Mouse (Mus musculus) regulatory T cell (primary cell): ENCODE results near the gene Cers2.

Experiments used
- in situ Hi-C: fragments of 300-600 bp; cut with MboI, MseI; formaldehyde crosslinking; loops from one replicate; pipeline ENCODE4 v1.15.1; 2025; ENCODE audit warnings: high pct_unique_total_duplicates

Gene Cers2

DNA sequence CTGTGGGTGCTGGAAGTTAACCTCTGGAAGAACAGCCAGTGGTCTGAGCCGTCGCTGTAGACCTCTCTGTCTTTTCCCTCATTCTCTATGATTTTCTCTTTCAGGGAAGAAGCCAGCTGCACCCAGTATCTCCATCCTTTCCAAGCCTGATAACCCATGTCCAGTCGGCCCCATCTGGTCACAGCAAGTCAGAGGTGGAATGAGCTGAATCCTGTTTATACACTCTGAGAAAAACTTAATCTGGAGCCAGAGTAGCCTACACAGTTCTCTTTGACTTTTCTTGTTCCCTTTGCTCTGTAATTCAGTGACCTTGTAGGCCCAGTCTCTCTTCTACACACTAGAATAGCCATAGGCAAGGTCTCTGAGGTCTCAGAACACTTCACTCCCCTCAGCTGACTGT, 27.1 kb upstream of the Cers2 start:
- in situ Hi-C loops, result no loop called here

DNA sequence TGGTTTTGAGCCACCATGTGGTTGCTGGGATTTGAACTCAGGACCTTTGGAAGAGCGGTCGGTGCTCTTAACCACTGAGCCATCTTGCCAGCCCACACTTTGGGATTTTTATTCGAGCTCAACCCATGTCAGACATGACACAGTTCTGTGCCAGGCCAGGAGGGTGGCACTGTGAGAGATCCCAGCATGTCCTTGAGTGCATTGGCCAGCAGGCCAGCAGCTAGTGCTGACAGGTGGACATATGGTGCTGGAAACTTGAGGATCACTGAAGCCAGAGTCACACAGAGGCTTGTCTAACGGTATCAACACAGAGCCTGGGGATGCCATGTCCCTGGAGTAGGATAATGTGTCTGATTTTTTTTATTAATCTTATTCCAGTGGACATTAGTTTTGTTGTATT, 25.2 kb upstream of the Cers2 start:
- in situ Hi-C loops, result no loop called here

DNA sequence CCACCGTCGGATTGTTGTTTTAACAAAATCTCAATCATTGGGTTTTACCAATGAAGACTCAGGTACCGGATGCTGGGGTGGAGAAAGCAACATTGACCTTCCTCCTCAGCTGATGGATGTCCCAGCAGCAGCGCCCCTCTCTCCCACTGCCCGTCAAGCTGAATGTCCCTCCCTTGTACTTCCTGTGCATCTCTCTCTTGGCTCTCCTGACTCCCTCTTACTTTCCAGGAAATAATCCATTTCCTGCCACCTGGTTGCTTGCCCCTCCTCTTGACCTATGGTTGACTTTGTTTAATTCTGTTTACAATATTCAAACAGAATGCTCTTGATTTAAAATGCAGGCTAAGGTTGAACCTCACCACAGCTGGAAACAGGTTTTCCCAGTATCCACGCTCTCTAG, 24.4 kb upstream of the Cers2 start:
- in situ Hi-C loops, result no loop called here

DNA sequence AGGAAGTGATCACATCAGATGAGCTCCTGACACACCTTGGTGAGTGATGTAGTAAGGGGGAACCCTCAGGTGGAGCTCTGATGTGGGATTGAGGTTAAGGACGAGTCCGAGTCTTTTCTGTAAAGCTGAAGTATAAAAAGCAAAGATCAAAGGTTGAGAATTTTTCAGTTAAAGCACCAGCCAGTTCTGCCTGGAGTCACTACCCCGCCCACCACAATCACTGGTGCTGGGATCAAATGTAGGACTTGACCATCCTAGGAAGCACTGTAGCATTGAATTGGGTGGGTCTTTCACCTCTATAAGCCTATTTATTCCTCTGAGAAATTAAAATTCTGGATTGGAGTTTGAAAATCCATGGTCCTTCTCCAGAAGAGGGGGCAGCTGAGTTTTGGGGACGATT, 23.6 kb upstream of the Cers2 start:
- in situ Hi-C loops, result no loop called here

DNA sequence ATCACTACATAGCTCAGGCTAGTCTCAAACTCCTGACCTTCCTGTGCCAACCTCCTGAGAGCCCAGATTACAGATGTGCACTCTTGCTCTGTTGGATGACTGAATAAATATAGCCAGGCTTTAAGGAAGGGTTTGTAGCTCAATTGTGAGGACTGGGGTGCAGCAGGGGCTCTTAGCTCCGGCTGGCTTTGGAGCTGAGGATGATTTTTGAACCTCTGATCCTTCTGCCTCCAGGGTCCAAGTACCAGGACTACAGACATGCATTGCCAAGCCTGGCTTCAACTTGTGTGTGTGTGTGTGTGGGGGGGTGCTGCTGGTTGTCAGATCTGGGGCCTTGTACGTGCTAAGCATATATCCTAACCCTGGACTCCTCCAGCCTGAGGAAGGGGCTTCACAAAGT, 21.7 kb upstream of the Cers2 start:
- in situ Hi-C loops, result no loop called here

DNA sequence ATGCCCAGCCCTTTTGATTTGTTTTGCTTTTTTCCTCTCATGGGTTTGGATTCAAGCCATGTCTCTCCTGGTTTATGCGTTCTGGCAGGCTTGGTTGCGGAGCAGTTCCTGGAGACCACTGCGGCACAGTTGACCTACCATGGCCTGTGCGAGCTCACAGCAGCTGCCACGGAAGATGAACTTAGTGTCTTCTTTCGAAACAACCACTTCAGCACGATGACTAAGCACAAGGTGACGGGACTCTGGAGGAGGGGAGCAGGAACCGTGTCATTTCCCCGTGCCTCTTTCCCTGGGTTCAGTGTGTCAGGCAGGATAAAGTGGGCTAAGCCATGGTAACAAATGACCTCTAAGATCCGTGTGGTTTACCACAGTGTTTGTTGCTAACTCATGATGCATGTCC, 21.1 kb upstream of the Cers2 start:
- in situ Hi-C loops, result no loop called here

DNA sequence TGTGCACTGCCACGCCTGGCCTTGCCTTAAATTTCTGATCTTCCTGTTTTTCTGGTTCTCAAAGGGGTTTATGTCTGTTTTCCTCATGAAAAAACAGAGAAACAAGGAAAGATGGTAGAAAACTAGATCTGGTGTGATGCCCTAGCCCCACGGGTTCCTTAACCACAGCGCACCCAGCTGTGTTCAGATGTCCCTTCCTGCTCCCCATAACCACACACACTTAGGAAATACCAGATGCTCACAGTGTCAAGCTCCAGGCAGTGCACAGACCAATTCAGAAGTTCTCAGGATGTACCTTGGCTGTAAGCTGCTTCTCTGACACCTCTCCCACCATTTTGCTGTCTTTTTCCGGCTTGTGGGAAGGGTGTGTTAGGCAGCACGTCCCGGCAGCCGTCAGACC, 20.3 kb upstream of the Cers2 start:
- in situ Hi-C loops, result no loop called here

DNA sequence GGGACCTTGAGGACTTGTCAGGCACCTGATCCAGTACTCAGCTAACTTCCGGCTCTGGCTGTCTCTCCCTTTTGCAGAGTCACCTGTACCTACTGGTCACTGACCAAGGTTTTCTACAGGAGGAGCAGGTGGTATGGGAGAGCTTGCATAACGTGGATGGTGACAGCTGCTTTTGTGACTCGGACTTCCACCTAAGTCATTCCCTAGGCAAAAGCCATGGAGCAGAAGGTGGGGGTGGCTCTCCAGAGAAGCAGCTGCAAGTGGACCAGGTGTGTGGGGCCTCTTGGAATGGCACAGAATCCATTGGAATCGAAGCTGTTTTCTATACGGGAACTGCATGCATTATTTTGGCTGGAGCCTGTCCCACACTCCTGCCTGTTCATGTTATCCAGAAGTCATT, 19.9 kb upstream of the Cers2 start:
- in situ Hi-C loops, result no loop called here

DNA sequence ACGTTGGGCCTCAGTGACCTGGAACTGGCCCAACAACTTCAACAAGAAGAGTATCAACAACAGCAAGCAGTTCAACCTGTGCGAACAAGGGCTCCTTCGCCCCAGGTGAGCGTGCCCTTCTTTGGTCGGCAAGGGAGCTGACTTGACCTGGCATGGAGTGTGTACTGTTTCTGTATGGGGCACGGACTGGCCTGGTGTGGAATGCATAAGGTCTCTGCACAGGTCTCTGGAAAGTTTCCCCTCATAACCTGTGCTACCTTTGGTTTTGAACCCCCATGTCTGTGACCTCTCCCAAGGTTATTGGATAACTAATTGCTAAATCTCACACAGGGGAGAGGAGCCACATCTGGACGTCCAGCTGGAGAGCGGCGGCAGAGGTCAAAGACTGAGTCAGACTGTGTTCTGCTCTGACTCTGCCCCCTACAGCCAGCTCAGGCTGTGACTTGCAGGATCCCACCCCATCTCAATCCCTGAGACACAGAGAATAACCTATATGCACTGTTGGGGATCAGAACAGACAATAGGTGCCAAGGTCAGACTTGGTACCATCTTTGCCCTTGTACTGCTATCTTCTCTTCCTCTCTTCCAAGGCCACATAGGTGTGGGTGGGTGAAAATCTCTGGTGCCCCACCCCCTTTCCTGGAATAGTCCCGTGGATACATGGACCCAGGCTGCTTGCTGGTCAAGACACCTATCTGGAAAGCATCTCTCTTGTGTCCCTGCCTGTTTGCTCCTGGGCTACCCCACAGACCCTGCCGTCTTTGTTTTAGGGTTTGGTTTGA, 19.1 kb upstream of the Cers2 start:
- in situ Hi-C loops, result no loop called here

DNA sequence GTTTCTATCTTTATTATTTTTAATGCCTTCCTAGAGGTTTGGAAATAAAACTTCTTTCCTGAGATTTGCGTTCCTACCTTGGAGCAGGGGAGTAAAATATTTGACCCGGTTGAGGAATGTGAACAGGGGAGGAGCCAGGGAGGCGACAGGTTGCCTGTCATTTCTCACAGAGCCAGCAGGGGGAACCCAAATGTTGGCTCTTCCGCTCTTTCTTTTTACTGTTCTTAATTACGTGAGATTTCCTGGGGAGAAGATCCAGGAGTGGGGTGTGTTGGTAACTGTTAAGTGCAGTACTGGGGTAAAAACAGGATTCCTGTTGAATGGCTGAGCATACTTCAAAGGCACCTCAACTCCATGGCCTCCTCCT, 18.5 kb upstream of the Cers2 start:
- in situ Hi-C loops, result no loop called here

DNA sequence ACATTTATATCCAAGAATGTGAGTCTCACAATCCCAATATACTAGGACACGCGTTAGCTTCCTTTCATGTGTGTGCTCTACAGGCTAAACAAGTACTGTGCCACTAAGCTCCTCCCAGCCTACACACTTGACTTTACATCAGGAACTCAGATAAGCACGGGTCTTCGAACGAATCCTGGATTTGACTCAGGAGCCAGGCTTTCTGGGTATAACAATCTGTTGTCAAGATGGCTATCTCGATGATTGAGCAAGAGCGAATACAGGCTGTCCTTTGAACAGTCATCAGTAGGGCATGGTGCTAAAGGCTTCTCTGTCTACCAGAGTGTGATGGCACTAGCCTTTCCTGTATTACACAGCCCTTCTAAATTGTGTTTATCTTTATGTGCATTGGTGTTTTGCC, 16.6 kb upstream of the Cers2 start:
- in situ Hi-C loops, result no loop called here

DNA sequence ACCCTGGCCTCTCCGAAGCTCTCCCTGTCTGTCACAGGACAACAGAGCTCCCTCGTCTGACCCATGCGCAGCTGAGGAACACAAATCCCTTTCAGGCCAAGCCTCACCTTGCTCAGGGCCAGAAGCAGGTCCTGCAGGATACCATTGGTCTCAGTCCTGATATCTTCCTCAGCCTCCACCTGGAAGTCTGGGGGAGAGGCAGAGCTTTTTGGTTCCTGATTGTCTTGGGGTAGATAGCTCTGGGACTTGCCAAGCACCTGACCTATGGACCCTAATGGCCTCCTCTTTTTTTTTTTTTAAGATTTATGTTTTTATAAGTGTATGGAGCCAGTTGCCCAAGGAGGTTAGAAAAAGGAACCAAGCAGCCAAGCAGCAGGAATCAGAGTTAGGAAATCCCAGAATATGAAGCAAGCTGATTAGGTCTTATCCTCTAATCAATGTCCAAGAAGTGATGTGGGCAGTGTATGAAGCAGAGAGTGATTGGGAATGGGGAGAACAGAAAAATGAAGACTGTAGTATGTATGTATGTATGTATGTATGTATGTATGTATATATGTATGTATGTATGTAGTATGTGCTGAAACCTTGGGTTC, 13.3 kb upstream of the Cers2 start:
- in situ Hi-C loops, result no loop called here

DNA sequence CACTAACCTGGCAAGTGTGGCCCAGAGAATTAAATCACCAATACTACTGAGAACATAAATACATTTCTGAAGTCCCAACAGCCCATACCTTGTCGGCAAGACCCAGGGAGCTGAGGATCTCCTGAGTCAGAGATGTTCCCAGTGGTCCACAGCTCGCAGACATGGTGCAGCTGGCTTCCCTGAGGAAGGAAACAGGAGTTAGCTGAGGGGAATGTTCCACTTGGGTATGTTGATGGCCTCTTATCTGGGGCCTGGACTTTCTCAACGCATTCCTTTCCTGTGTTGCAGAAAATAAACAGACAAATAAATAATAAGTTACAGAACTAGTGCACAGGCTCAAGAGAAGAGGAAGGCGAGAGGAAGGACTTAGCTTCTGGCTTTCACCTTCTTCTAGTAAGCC, 8.3 kb upstream of the Cers2 start:
- in situ Hi-C loops, result loop anchor here (5.0 kb wide), 1 partner anchor 76 kb away; no protein-coding TSS in a partner anchor

DNA sequence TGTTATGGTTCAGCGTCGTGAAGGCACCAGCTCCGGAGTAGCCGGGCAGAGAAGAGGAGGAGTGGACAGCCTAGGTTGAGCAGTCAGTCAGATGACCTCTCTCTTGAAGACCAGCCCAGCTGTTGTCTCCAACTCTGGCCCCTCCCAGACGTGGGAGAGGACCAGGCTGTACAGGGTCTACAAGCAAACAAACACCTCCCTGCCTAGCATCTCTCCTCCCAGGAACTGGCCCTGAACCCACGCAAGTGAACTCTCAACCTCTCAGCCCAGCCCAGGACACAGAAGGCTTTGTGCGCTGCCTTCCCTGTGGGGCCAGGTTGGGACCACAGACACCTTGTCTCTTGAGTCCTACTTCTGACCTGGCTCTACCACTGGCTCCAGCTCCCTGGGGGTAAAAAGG, 7.5 kb upstream of the Cers2 start, which contains the start of gene Anxa9:
Gene Anxa9, minus strand, starts transcription at position 77 of the 400 bp plus-strand sequence.
- in situ Hi-C loops, result loop anchor here (5.0 kb wide), 1 partner anchor 75 kb away; no protein-coding TSS in a partner anchor

DNA sequence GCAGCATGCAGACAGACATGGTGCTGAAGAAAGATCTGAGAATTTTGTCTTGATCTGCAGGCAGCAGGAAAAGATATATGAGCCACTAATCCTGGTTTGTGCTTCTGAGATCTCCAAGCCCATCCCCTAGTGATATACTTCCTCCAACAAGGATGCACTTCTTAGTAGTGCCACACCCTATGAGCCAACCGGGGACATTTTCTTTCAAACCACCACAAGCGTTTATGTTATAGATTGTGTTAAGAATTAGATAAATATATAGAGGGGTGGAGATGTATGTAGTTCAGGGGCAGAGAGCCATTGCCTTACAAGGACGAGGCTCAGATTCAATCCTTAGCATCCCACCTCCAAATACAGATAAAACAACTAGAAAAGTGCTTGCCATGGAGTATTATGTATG, 4.1 kb upstream of the Cers2 start:
- in situ Hi-C loops, result no loop called here

DNA sequence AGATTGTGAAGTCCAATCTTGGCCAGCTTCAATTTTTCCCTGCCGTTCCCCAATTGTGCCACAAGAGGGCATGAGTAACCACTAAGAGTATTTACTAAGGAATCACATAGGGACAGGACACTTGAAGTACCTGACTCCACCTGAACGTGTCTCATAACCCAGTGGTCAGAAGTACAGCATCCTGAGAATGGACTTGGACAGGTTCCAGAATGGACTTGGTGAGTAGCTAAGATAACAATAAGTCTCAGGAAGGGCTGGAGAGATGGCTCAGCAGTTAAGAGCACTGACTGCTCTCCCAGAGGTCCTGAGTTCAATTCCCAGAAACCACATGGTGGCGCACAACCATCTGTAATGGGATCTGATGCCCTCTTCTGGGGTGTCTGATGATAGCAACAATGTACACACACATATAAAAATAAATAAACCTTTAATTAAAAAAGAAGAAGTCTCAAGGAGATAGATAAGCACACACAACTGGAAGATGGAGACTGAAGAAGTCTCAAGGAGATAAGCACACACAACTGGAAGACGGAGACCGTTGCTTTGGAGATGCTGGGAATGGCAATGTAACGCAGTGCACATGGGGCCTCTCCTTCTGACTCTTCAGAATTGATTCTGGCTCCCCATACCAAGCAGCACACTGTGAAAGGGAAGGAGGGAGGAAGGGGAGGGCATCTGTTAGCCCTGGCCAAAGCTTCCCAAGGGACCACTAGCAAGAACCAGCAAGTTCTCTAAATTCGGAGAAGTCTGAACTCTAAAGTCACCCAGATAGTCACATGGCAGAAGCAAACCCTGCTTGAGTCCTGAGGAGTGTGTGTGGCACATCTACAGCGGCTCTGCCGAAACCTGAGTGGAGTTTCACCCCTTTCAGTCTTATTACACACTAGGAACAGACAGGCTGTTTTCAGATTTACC, 3.4 kb upstream of the Cers2 start:
- in situ Hi-C loops, result no loop called here

DNA sequence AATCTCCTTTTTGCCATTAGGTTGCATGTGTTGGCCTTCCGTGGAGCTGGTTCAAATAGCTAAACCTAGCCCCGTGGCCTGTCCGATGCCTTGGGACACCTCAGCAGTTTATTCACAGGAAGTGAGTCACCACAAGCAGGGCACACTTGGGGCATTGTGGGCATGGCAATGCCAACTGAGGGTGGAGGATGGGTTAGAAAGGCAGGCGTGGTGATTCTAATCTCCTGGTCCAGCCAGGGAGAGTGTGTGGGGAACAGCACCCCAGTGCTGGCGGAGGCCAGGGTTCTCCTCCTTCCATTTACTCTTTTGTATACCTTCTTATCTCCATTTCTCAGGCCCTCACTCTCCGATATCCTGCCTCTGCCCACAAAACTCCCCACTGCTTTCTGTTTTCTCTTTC, 2.0 kb upstream of the Cers2 start:
- in situ Hi-C loops, result no loop called here

DNA sequence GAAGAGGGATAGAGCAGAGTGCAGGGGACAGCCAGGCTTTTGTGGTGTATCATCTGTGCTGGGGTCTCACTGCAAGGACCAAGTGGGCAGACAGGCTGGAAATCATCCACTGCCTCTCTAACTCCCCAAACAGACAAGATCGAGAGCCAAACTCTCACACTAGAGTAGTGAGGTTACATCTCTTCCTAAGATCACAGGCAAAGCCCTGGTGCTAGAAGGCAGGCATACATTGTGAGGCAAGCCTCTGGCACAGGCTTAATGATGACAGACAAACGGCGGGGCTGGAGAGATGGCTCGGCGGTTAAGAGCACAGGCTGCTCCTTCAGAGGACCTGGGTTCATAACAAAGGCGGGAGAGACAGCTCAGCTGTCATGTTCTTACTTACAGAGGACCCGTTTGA, 1.1 kb upstream of the Cers2 start:
- in situ Hi-C loops, result no loop called here

DNA sequence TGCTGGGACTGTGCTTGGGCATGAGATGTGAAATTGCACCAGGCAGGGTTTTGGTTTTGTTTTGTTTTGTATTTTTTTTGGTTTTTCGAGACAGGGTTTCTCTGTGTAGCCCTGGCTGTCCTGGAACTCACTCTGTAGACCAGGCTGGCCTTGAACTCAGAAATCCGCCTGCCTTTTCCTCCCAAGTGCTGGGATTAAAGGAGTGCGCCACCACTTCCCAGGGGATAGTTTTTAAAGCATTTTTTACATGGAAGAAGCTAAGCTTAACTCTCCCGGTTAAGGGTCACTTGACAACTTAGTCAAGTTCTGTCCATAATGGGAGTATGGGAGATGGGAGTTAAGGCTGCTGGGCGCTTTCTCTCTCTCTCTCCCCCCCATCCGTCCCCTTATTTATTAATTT, 516 bp upstream of the Cers2 start:
- in situ Hi-C loops, result no loop called here

DNA sequence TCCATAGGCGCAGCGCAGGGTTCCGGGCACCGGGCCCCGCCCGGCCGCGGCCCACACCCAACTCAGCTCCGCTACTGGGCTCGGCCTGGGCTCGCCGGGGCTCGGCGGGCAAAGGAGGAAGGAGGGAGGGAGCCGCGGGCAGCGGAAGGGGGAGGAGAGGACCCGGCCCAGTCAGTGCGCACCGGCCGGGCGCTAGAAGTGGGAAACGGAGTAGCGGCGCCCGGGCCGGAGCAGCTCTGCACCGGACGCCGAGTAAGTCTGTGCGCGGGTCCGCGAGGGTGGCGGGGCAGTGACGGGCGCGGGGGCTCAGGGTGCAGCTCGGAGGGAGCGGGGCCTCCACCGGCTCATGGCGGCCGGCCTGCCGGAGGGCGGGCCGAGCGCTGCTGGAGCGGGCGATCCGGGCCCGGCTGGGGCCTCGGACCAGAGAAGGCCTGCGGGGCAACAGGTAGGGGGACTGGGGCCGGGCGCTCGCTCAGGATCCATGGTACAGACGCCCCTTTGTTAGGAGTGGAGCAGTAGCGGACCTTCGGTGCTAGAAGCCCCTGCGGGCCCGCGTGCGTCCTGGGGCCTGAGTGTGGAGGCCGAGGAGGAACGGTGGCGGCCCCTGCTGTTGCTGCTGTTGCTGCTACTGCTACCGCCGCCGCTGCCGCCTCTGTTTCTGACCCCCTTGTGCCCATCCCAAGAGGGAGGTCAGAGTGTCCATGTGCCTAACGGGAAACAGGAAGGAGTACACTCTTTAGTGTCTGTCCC, 678 bp downstream of the Cers2 start:
- in situ Hi-C loops, result no loop called here

DNA sequence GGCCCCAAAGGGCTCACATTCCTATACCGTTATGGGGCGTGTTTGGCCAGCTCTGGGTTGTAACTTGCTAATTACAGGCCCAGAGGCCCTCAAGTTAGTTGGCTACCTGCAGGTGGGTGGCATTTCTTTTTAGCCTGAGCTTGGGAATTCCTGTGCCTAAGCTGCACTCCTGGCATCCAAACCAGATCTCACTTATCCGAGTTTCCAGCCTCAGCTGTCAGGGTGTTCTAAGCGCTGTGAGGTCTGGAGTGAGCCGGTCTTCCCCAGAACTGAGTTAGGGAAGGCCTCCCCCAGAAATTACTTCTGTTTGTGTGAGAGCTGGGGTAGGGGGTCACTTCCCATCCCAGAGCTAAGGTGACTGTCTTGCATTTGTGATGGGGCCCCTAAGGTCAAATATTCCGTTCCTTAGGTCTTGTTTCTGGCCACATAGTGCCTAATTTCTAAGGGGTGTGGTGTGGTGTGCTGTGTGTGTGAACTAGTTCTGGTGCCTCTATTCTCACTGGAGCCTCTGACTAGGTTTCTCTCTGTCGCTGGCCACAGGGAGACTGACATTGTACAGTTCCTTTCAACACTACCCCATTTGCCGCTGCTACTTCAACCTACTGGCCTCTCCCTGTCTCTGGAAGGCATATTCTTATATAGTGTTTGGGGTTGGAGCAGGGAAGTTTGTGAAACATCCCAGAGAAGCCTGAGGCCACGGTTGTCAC, 1.4 kb downstream of the Cers2 start:
- in situ Hi-C loops, result no loop called here
